Mouse (Mus musculus) cortical plate, adult 2 months (tissue): ENCODE results near the gene Gramd1b.

ENCODE experiments used
- CTCF ChIP-seq: fragments of 200-500 bp; IDR thresholded peaks from 2 replicates; pipeline ENCODE4 v1.5.1; 2011; ENCODE audit warnings: mild to moderate bottlenecking, control low read depth, low read length; ENCODE audit not compliant: insufficient read depth; ENCODE audit errors: extremely low read depth
- POLR2A ChIP-seq: fragments of 200-500 bp; IDR thresholded peaks from 2 replicates; pipeline ENCODE4 v1.6.1; 2011; ENCODE audit warnings: mild to moderate bottlenecking, low read length, control low read depth; ENCODE audit not compliant: insufficient read depth; ENCODE audit errors: extremely low read depth

- TF ChIP-seq CTCF, result no peak
- no peak for TF ChIP-seq POLR2A
Measured at GRCm38 (mm10) chr9:40361970-40362369, 169.2 kb downstream of the Gramd1b start.
